Mouse (Mus musculus) heart, embryonic 10.5 days (tissue): ENCODE results near the gene Plxnd1. TPM values are rescaled to one million over a fixed set of nuclear protein-coding genes. Genes with fewer than 3 reads are reported as not detected.

ENCODE experiments used
- polyA plus RNA-seq: library from polyadenylated mRNA; unstranded; fragments of >200 nt; fragmentation: Nextera tagmentation; extraction: Ambion mirVana; gene quantifications from 2 replicates; pipeline ENCODE4 v1.2.1, GENCODE M21; 2016

The Plxnd1 gene
- polyA plus RNA-seq, 1 experiment from 2014 or later = 42.9 TPM

Other genes starting within 250 kb of the Plxnd1 start
- gene Tmem40, start 232.6 kb downstream of the Plxnd1 start, polyA plus RNA-seq = 2.8 and 3.3 TPM in 2 replicates
- 60.0 and 73.9 TPM in 2 replicates for gene Cand2, start 220.5 kb downstream of the Plxnd1 start, polyA plus RNA-seq
- 1,266 and 1,290 TPM in 2 replicates for gene Rpl32, start 186.3 kb downstream of the Plxnd1 start, polyA plus RNA-seq
- gene Efcab12, start 156.6 kb downstream of the Plxnd1 start, polyA plus RNA-seq = 0.46 and 0.74 TPM in 2 replicates
- gene Mbd4, start 141.6 kb downstream of the Plxnd1 start, polyA plus RNA-seq = 15.2 and 22.4 TPM in 2 replicates
- 27.0 and 31.3 TPM in 2 replicates for gene Ift122, start 141.5 kb downstream of the Plxnd1 start, polyA plus RNA-seq
- 0.28 TPM in 1 of 2 replicates, not detected in the other for gene Rho, start 63.3 kb downstream of the Plxnd1 start, polyA plus RNA-seq
- gene H1foo, start 50.1 kb downstream of the Plxnd1 start, polyA plus RNA-seq = not detected in 2 replicates
- 10.9 and 11.9 TPM in 2 replicates for gene Tmcc1, start 198.5 kb upstream of the Plxnd1 start, polyA plus RNA-seq
- 41.4 and 41.6 TPM in 2 replicates for gene Washc2, start 213.0 kb upstream of the Plxnd1 start, polyA plus RNA-seq